Mouse (Mus musculus) myocyte (in vitro differentiated cells): ENCODE measurements around the gene Dusp22. TPM values are rescaled to one million over a fixed set of nuclear protein-coding genes. Genes with fewer than 3 reads are reported as not detected.
A peak's percentile ranks its signal among the peaks of the same experiment; 100 is the strongest.

Experiments used
- H3K27me3 ChIP-seq: one replicate; pipeline ENCODE4 v1.6.1; 2011; ENCODE audit not compliant: control insufficient read depth, insufficient read depth, insufficient read length
- H3K36me3 ChIP-seq: one replicate; pipeline ENCODE4 v1.6.1; 2011; ENCODE audit not compliant: control insufficient read depth, insufficient read depth
- H3K4me2 ChIP-seq: one replicate; pipeline ENCODE4 v1.6.1; 2011; ENCODE audit warnings: low read depth, control low read depth
- H3K4me3 ChIP-seq: one replicate; pipeline ENCODE4 v1.5.1; 2011; ENCODE audit warnings: mild to moderate bottlenecking, control low read depth, moderate library complexity
- H3K79me2 ChIP-seq: one replicate; pipeline ENCODE4 v1.6.1; 2011; ENCODE audit not compliant: control insufficient read depth, insufficient read depth
- H3ac ChIP-seq: one replicate; pipeline ENCODE4 v1.6.1; 2011; ENCODE audit not compliant: control insufficient read depth, insufficient read length
- CEBPB ChIP-seq: IDR thresholded peaks from 2 replicates; pipeline ENCODE4 v1.6.1; 2011; ENCODE audit warnings: mild to moderate bottlenecking, moderate library complexity; ENCODE audit not compliant: poor library complexity, insufficient read depth, severe bottlenecking
- E2F4 ChIP-seq: IDR thresholded peaks from one replicate; pipeline ENCODE4 v1.6.1; 2011; ENCODE audit warnings: mild to moderate bottlenecking, control low read depth, moderate library complexity; ENCODE audit not compliant: insufficient read depth
- MAX ChIP-seq: IDR thresholded peaks from one replicate; pipeline ENCODE4 v1.6.1; 2011; ENCODE audit warnings: low read depth, mild to moderate bottlenecking, control low read depth
- MYOD1 ChIP-seq, 3 experiments: IDR thresholded peaks; one replicate each; pipeline ENCODE4 v1.6.1; 2011; ENCODE audit warnings: control low read depth in 2 of 3, low read depth in 2 of 3, mild to moderate bottlenecking in 2 of 3, moderate library complexity in 1 of 3; ENCODE audit not compliant: insufficient read length in 2 of 3, control insufficient read depth in 1 of 3
- MYOG ChIP-seq, 3 experiments: IDR thresholded peaks; one replicate each; pipeline ENCODE4 v1.6.1; 2011; ENCODE audit warnings: control low read depth in 2 of 3, low read depth in 2 of 3, mild to moderate bottlenecking in 2 of 3; ENCODE audit not compliant: insufficient read length in 2 of 3, control insufficient read depth in 1 of 3, insufficient read depth in 1 of 3
- POLR2A ChIP-seq: IDR thresholded peaks from one replicate; pipeline ENCODE4 v1.6.1; 2011; ENCODE audit warnings: low read depth, mild to moderate bottlenecking, control low read depth, moderate library complexity; ENCODE audit not compliant: insufficient read length
- POLR2AphosphoS2 ChIP-seq: IDR thresholded peaks from one replicate; pipeline ENCODE4 v1.6.1; 2011; ENCODE audit warnings: low read depth, control low read depth; ENCODE audit not compliant: insufficient read length
- REST ChIP-seq: IDR thresholded peaks from one replicate; pipeline ENCODE4 v1.6.1; 2011; ENCODE audit warnings: mild to moderate bottlenecking, control low read depth, moderate library complexity; ENCODE audit not compliant: insufficient read depth, insufficient read length
- SRF ChIP-seq: IDR thresholded peaks from one replicate; pipeline ENCODE4 v1.6.1; 2011; ENCODE audit warnings: low read depth; ENCODE audit not compliant: control insufficient read depth, insufficient read length
- TCF12 ChIP-seq: IDR thresholded peaks from one replicate; pipeline ENCODE4 v1.6.1; 2011; ENCODE audit warnings: mild to moderate bottlenecking, control low read depth; ENCODE audit not compliant: poor library complexity, insufficient read depth, severe bottlenecking
- TCF3 ChIP-seq: IDR thresholded peaks from one replicate; pipeline ENCODE4 v1.6.1; 2011; ENCODE audit warnings: low read depth, control low read depth; ENCODE audit not compliant: insufficient read length
- USF1 ChIP-seq: IDR thresholded peaks from one replicate; pipeline ENCODE4 v1.6.1; 2011; ENCODE audit warnings: low read depth, mild to moderate bottlenecking, control low read depth, moderate library complexity
- polyA plus RNA-seq: library from polyadenylated mRNA; unstranded; fragments of >200 nt; fragmentation: generic; extraction: Trizol; gene quantifications from one replicate; pipeline ENCODE4 v1.2.1, GENCODE M21; 2012; ENCODE audit warnings: missing spikeins

Dusp22 gene
- polyA plus RNA-seq, 1 experiment: 10.4 TPM

DNA sequence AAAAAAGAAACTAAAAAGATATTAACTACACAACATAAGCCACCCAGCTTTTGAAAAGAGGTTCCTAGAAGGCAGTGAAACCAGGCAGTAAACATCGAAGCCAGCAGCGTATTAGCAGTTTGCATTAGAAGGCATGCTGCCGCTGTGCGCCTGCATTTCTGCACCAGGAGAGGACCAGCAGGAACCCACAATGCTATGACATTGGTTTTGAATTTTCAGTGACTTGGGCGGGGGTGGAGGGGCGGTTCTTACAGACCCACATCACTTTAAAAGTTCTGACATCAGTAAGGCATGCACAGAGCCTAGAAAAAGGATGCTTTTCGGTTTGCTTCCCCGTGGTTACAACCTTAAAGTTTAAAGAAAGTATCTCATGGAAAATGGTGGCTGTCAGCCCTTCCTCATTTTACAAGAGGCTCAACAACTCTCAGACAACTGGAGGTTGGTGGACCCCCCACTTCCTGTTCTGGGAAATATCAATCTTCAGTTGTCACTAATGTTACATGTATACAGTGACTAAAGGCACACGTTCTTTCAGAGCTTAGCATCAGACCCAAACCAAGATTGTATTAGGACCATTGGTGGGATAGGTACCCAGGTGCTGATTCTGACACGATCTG, 29.9 kb upstream of the Dusp22 start:
- TF ChIP-seq MYOG (IDR thresholded peaks at IDR 0.05; ENCODE audit: control insufficient read depth in 1 of 3, insufficient read depth in 1 of 3, insufficient read length in 2 of 3, low read depth in 2 of 3) (no peak), CEBPB (no peak), TCF12 (no peak), TCF3 (no peak), SRF (no peak), POLR2AphosphoS2 (no peak), USF1 (no peak)
- H3ac ChIP-seq: no peak overlapping the region
- H3K36me3 ChIP-seq: no peaks in the 10 kb centered on the region
- no peaks in the 10 kb centered on the region for H3K79me2 ChIP-seq
- no peak overlapping the region for H3K4me2 ChIP-seq
- no peaks in the 10 kb centered on the region for H3K27me3 ChIP-seq
- no peak overlapping the region for H3K4me3 ChIP-seq

GRCm38 (mm10) chr13:30632998-30633397, 26.8 kb upstream of the Dusp22 start:
- H3K36me3 ChIP-seq: no peaks in the 10 kb centered on the region
- H3ac ChIP-seq: no peak overlapping the region
- no peak overlapping the region for H3K4me2 ChIP-seq
- TF ChIP-seq MAX (no peak), MYOD1 (IDR thresholded peaks at IDR 0.05; ENCODE audit: control insufficient read depth in 1 of 3, insufficient read length in 2 of 3, low read depth in 2 of 3) (no peak)
- no peaks in the 10 kb centered on the region for H3K79me2 ChIP-seq
- no peak overlapping the region for H3K4me3 ChIP-seq
- no peaks in the 10 kb centered on the region for H3K27me3 ChIP-seq

DNA sequence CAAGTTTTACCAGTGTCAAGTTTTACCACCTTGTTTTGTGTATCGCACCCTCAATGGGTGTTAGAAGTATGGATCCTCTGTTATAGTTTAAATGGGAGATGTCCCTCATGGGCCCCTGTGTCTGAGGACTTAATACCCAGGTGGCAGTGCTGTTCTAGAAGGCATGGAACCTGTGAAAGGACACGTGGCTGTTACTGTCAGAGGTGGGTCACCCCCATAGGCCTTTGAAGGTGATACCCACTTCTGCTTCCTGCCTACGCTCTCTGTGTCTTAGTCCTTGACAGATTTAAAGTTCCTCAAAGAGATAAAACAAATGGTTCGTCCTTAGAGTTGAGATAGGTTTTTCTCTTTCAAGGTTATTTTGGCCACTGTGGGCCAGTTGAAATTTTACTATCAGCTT, 23.3 kb upstream of the Dusp22 start:
- no peaks in the 10 kb centered on the region for H3K27me3 ChIP-seq
- H3ac ChIP-seq: no peak overlapping the region
- H3K79me2 ChIP-seq: no peaks in the 10 kb centered on the region
- no peak overlapping the region for H3K4me3 ChIP-seq
- no peak overlapping the region for H3K4me2 ChIP-seq
- no peaks in the 10 kb centered on the region for H3K36me3 ChIP-seq
- TF ChIP-seq POLR2AphosphoS2 (no peak), MAX (no peak), E2F4 (no peak), MYOG (IDR thresholded peaks at IDR 0.05; ENCODE audit: control insufficient read depth in 1 of 3, insufficient read depth in 1 of 3, insufficient read length in 2 of 3, low read depth in 2 of 3) (no peak)

DNA sequence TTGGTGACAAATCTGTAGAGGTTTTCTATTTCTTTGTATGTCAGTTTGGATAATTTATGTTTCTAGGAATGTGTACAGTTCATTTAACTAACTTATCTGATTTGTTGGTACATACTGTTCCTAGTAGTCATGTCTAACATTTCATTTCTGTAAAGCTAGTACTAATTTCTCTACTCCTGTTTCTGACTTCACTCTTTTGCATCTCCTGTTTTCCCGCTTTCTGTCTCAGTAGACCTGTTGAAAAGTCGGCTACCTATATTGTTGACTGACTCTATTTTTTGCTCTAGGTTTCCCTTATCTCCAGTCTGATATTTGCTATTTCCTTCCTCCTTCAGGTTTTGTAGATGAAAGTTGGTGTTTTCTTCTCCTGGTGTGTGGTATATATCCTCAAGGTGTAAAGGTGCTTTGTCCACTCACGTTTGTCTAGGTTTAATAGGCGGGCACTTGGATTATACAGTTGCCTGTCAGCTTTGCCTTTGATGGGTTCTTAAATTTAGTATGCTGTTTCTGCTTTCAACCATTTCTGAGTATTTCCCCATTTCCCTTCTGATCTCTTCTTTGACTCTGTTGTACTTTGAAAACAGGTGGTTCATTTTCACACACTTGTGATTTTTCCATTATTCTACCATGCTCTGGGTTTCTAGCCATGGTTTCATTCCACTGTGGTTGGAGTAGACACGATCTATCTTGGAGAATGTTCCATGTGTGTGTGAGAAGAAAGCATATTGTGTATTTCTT, 21.3 kb upstream of the Dusp22 start:
- no peak overlapping the region for H3ac ChIP-seq
- no peak overlapping the region for H3K4me2 ChIP-seq
- H3K4me3 ChIP-seq: no peak overlapping the region
- H3K27me3 ChIP-seq: no peaks in the 10 kb centered on the region
- no peaks in the 10 kb centered on the region for H3K79me2 ChIP-seq
- TF ChIP-seq USF1 (no peak), MAX (no peak), SRF (no peak), TCF3 (no peak), REST (no peak), E2F4 (no peak), MYOD1 (IDR thresholded peaks at IDR 0.05; ENCODE audit: control insufficient read depth in 1 of 3, insufficient read length in 2 of 3, low read depth in 2 of 3) (no peak), MYOG (IDR thresholded peaks at IDR 0.05; ENCODE audit: control insufficient read depth in 1 of 3, insufficient read depth in 1 of 3, insufficient read length in 2 of 3, low read depth in 2 of 3) (no peak), CEBPB (no peak), TCF12 (no peak), POLR2A (no peak), POLR2AphosphoS2 (no peak)
- no peaks in the 10 kb centered on the region for H3K36me3 ChIP-seq

DNA sequence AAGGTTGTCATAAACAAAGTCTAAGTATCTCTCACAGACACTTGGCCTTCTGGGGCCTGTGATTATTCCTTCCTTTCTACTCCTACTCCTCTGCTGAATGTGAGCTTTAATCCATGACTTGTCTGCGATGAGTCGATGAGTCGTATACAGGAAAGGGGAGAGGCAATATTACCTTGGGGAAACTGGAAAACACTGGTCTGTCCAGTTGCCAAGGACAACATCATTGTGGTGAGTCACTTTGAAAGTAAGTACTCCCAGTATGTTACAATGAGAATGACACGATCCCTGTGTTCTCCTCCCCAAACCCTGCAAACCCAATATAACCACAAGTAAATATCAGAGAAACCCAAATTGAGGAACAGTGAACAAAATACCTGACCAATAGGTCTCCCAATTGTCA, 17.7 kb upstream of the Dusp22 start:
- no peak overlapping the region for H3ac ChIP-seq

More for the DNA sequence above, 17.7 kb upstream of the Dusp22 start:
- no peak for TF ChIP-seq MYOD1 (IDR thresholded peaks at IDR 0.05; ENCODE audit: control insufficient read depth in 1 of 3, insufficient read length in 2 of 3, low read depth in 2 of 3)
- TF ChIP-seq CEBPB: 0 out of 2 replicates have a peak, but pooled peaks have one; percentile 14
- no peak for TF ChIP-seq E2F4
- Histone ChIP-seq H3K4me3 (no peak overlapping the region), H3K36me3 (no peaks in the 10 kb centered on the region), H3K27me3 (no peaks in the 10 kb centered on the region), H3K79me2 (no peaks in the 10 kb centered on the region), H3K4me2 (no peak overlapping the region)
